Mouse (Mus musculus): ENCODE measurements around the gene Zmynd11. TPM values are rescaled to one million over a fixed set of nuclear protein-coding genes. Genes with fewer than 3 reads are reported as not detected.

Zmynd11 gene
- 58.4 and 61.0 TPM in 2 replicates for polyA plus RNA-seq (2021; fragmentation: Nextera tagmentation)
- long read RNA-seq, experiment 1, full-length matches to known transcripts, result 23 of 119 reads
- long read RNA-seq, experiment 1, partial matches to known transcripts, result 30 of 119 reads
- long read RNA-seq, experiment 1, other reads (novel, unspliced or antisense), result 66 of 119 reads
- long read RNA-seq, experiment 2, full-length matches to known transcripts, result 107 of 441 reads
- long read RNA-seq, experiment 2, partial matches to known transcripts, result 41 of 441 reads
- long read RNA-seq, experiment 2, other reads (novel, unspliced or antisense), result 293 of 441 reads

GRCm38 (mm10) chr13:9764646-9765536 lies at the start of gene Zmynd11:
Gene Zmynd11, minus strand, starts transcription at chr13:9765330.

All from layer of hippocampus, adult 6 months (tissue).